Mouse (Mus musculus): ENCODE measurements around the gene Supt20.

Gene Supt20

GRCm38 (mm10) chr3:54692202-54693055 is at the start of gene Supt20:
Supt20 (plus strand) TSS chr3:54692807.
- DNase-seq (ENCODE audit: low read depth) = peak; percentile 83

GRCm38 (mm10) chr3:54642851-54643250 is 49.8 kb upstream of the Supt20 start:
- no peak for DNase-seq (ENCODE audit: low read depth)

GRCm38 (mm10) chr3:54647583-54647982 is 45.0 kb upstream of the Supt20 start:
- no peak for DNase-seq (ENCODE audit: low read depth)

GRCm38 (mm10) chr3:54651576-54651975 is 41.0 kb upstream of the Supt20 start:
- no peak for DNase-seq (ENCODE audit: low read depth)

GRCm38 (mm10) chr3:54654169-54654568 is 38.4 kb upstream of the Supt20 start:
- no peak for DNase-seq (ENCODE audit: low read depth)

- no peak for DNase-seq (ENCODE audit: low read depth)
These were observed 35.5 kb upstream of the Supt20 start for GRCm38 (mm10) chr3:54657090-54657489.

GRCm38 (mm10) chr3:54657888-54658626 is 34.5 kb upstream of the Supt20 start:
- no peak for DNase-seq (ENCODE audit: low read depth)

- DNase-seq (ENCODE audit: low read depth) = no peak
These were observed 32.9 kb upstream of the Supt20 start for GRCm38 (mm10) chr3:54659736-54660135.

GRCm38 (mm10) chr3:54662411-54662810 is 30.2 kb upstream of the Supt20 start:
- DNase-seq (ENCODE audit: low read depth) = no peak

GRCm38 (mm10) chr3:54668141-54668540 is 24.5 kb upstream of the Supt20 start:
- DNase-seq (ENCODE audit: low read depth) = no peak

- DNase-seq (ENCODE audit: low read depth) = no peak
These were observed 23.9 kb upstream of the Supt20 start for GRCm38 (mm10) chr3:54668722-54669121.

GRCm38 (mm10) chr3:54669559-54669958 is 23.0 kb upstream of the Supt20 start:
- no peak for DNase-seq (ENCODE audit: low read depth)

GRCm38 (mm10) chr3:54672111-54672510 is 20.5 kb upstream of the Supt20 start:
- no peak for DNase-seq (ENCODE audit: low read depth)

GRCm38 (mm10) chr3:54672557-54673529 is 19.8 kb upstream of the Supt20 start:
- no peak for DNase-seq (ENCODE audit: low read depth)

GRCm38 (mm10) chr3:54676818-54677217 is 15.8 kb upstream of the Supt20 start:
- no peak for DNase-seq (ENCODE audit: low read depth)

- DNase-seq (ENCODE audit: low read depth) = no peak
These were observed 11.1 kb upstream of the Supt20 start for GRCm38 (mm10) chr3:54681310-54682204.

- no peak for DNase-seq (ENCODE audit: low read depth)
These were observed 7.4 kb upstream of the Supt20 start for GRCm38 (mm10) chr3:54685202-54685601.

GRCm38 (mm10) chr3:54687245-54687644 is 5.4 kb upstream of the Supt20 start:
- no peak for DNase-seq (ENCODE audit: low read depth)

- no peak for DNase-seq (ENCODE audit: low read depth)
These were observed 3.5 kb upstream of the Supt20 start for GRCm38 (mm10) chr3:54689091-54689490.

- no peak for DNase-seq (ENCODE audit: low read depth)
These were observed 429 bp downstream of the Supt20 start for GRCm38 (mm10) chr3:54693056-54693415.

- no peak for DNase-seq (ENCODE audit: low read depth)
These were observed 7.2 kb downstream of the Supt20 start for GRCm38 (mm10) chr3:54699759-54700301.

All from fibroblast of lung, adult 2 months (primary cell).